Mouse (Mus musculus) liver, embryonic 16.5 days (tissue): Measurements from ENCODE around the gene Cryba4. TPM values are rescaled to one million over a fixed set of nuclear protein-coding genes. Genes with fewer than 3 reads are reported as not detected.

Experiments
- ATAC-seq: fragments of 200-750 bp; cut with Nextera tagmentation; 2 replicates; pipeline ENCODE4 v1.8.0; 2017; ENCODE audit warnings: low read depth, mild to moderate bottlenecking, moderate number of reproducible peaks, moderate library complexity
- H3K27ac ChIP-seq: fragments of 300-500 bp; sonication (generic); 2 replicates; pipeline ENCODE4 v1.5.1; 2014; ENCODE audit warnings: mild to moderate bottlenecking, low read length
- H3K27me3 ChIP-seq: fragments of 300-500 bp; sonication (generic); 2 replicates; pipeline ENCODE4 v1.6.1; 2014; ENCODE audit warnings: low read depth, low read length, mixed read lengths; ENCODE audit not compliant: control insufficient read depth, insufficient read depth
- H3K36me3 ChIP-seq: fragments of 300-500 bp; sonication (generic); 2 replicates; pipeline ENCODE4 v1.6.1; 2014; ENCODE audit warnings: mild to moderate bottlenecking; ENCODE audit not compliant: control insufficient read depth, insufficient read depth
- H3K4me1 ChIP-seq: fragments of 300-500 bp; sonication (generic); 2 replicates; pipeline ENCODE4 v1.6.1; 2014; ENCODE audit warnings: low read depth, low read length, mixed read lengths; ENCODE audit not compliant: control insufficient read depth
- H3K4me2 ChIP-seq: fragments of 300-500 bp; sonication (generic); 2 replicates; pipeline ENCODE4 v1.6.1; 2014; ENCODE audit warnings: low read depth, low read length, mixed read lengths
- H3K4me3 ChIP-seq: fragments of 300-500 bp; sonication (generic); 2 replicates; pipeline ENCODE4 v1.5.1; 2014; ENCODE audit warnings: low read depth, mild to moderate bottlenecking, low read length
- H3K9ac ChIP-seq: fragments of 300-500 bp; sonication (generic); 2 replicates; pipeline ENCODE4 v1.6.1; 2014; ENCODE audit warnings: low read depth, low read length
- H3K9me3 ChIP-seq: fragments of 300-500 bp; sonication (generic); replicated peaks from 2 replicates; pipeline ENCODE4 v1.6.1; 2016; ENCODE audit warnings: low read length; ENCODE audit not compliant: control insufficient read depth
- WGBS: fragments of 180-500 bp; shearing (Covaris S2); extraction: QIAGEN DNeasy Blood & Tissue Kit; methylation state at CpG from one replicate; pipeline ENCODE4 v1.1.7; 2014; ENCODE audit not compliant: insufficient replicate concordance; 5-methylcytosine and 5-hydroxymethylcytosine counted together
- polyA plus RNA-seq: library from polyadenylated mRNA; unstranded; fragments of >200 nt; fragmentation: Nextera tagmentation; extraction: Ambion mirVana; gene quantifications from 2 replicates; pipeline ENCODE4 v1.2.1, GENCODE M21; 2015

Gene Cryba4
- polyA plus RNA-seq, 1 experiment from 2014 or later: 0.67 TPM

DNA sequence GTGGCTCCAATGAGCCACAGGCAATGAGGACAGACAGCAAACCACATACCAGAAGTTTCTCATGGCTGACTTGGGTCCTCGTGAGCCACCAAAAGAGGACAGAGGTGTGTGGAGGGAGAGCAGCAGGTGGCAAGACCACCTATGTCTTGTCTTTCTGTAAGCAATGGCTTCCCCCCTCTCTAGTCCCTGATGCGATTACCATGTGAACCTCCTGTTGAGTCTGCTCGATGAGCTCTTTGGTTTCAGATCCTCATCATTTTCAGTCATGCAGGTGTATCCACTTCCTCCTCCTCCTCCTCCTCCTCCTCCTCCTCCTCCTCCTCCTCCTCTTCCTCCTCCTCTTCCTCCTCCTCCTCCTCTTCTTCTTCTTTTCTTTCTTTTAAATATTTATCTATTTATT, 8.5 kb upstream of the Cryba4 start:
- Histone ChIP-seq H3K27me3 (no peaks in the 10 kb centered on the region), H3K4me3 (no peak overlapping the region), H3K4me1 (peaks cover 8% of the 10 kb centered on the region), H3K9me3 (no peaks in the 10 kb centered on the region), H3K36me3 (no peaks in the 10 kb centered on the region), H3K4me2 (no peak overlapping the region), H3K9ac (no peak overlapping the region), H3K27ac (no peak overlapping the region)
- WGBS: 56% methylated on average over 3 of the region's 3 CpGs
- ATAC-seq: no peak

DNA sequence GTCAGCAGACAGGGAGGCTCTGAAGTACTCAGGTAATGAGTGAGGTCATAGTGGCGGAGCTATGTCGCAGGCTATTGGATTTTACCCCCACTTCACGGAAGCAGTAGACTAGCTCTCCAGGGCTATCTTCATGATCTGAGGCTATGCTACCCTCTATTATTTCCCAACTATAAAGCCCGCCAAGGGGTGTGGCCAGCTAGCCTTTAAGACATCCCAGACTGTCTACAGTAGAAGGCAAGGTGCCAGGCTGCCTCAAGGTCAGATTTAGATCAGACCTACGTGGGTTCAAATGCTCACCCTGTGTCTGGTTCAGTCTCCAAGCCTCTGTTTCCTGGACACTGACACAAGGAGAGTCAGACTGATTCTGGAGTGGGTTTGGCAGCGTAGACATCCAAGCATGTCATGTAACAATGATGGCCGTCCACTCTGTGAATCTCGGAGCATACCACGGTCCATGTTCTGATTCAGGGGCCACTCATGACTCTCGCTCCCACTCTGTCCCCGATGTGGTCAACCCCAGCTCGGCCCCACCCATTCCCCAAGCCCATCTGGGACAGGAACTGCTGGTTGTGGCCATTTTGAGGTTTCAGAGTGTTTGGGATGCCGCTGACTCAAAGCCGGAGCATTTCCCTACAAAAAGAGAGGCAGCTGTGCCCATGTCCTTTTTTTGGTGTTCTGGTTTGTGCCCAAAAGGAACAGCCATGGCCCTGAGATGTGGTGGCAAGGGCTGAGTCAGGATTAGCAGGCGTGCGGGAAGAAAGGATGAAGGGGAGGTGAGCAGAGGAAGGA, 7.7 kb upstream of the Cryba4 start:
- H3K36me3 ChIP-seq: no peaks in the 10 kb centered on the region
- WGBS: 64% methylated on average over 16 of the region's 16 CpGs

DNA sequence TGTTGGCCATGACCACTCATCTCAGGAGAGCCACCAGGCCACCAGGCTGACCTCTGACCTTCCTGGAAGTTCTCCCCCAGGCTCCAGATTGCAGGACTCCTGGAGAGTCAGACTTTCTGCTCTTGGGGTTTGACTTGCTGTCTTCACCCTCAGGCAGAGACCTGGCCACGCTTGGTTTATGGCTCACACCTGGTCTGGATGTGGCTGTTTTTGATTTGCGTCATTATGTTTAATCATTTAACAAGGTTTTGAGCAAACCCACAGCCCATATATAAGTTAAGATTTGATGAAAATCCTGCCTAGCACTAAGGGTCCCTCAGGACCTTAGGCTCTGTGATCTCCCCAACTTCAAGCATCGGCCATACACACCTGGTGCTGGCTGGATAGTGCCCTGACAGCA, 5.6 kb upstream of the Cryba4 start:
- ATAC-seq: no peak
- no peak overlapping the region for H3K4me3 ChIP-seq
- H3K9me3 ChIP-seq: no peaks in the 10 kb centered on the region
- no peaks in the 10 kb centered on the region for H3K27me3 ChIP-seq
- H3K4me2 ChIP-seq: no peak overlapping the region
- no peak overlapping the region for H3K27ac ChIP-seq
- 69% methylated on average over 3 of the region's 3 CpGs for WGBS
- H3K9ac ChIP-seq: no peak overlapping the region
- H3K4me1 ChIP-seq: peaks cover 16% of the 10 kb centered on the region
- H3K36me3 ChIP-seq: no peaks in the 10 kb centered on the region

More for the DNA sequence above, 7.7 kb upstream of the Cryba4 start:
- H3K4me3 ChIP-seq: no peak overlapping the region
- H3K27ac ChIP-seq: no peak overlapping the region
- H3K27me3 ChIP-seq: no peaks in the 10 kb centered on the region
- no peaks in the 10 kb centered on the region; the same call in 1 of the 2 replicates for H3K4me1 ChIP-seq
- no peaks in the 10 kb centered on the region for H3K9me3 ChIP-seq
- no peak for ATAC-seq
- no peak overlapping the region for H3K9ac ChIP-seq
- H3K4me2 ChIP-seq: no peak overlapping the region

DNA sequence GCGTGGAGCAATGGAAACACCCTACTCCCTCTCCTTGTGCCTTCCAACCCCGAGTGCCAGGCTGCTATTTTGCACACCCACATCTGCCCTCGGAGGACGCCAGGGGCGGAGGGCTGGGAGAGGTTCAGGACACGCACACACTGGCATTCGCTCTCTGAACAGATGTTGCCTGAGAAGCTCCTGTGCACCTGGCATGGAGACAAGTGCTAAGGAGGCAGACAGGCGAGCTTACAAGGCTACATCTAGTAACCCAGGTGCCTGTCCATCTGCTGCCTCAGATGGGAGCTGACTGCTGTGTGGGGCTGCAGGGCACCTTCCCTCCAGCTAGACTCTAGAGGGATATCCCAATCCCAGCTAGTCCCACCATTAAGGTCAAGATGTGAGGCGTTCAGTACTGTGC, 4.1 kb upstream of the Cryba4 start:
- Histone ChIP-seq H3K9me3 (no peaks in the 10 kb centered on the region), H3K4me3 (no peak overlapping the region), H3K27ac (no peak overlapping the region), H3K9ac (no peak overlapping the region), H3K4me1 (peaks cover 24% of the 10 kb centered on the region), H3K27me3 (no peaks in the 10 kb centered on the region), H3K36me3 (no peaks in the 10 kb centered on the region), H3K4me2 (no peak overlapping the region)
- no peak for ATAC-seq
- WGBS: 67% methylated on average over 9 of the region's 9 CpGs

DNA sequence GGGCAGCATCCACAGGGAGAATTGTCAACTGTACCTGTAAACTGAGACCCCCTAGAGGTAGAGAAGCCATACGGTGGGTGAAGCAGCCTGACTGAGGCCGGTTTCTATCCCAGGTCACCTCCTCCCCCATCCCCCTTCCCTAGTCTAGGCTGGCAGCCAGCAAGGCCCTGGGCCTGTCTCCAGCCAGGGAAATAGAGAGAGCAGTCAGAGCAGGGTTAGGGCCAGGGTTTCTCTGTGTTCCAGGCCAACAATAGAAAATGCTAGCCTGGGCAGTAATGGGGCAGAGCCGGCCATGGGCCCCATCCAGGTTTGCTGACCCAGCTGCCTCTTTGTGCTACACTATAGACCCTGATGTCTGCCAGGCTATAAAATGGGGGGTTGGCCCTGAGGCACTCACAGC, 3.1 kb upstream of the Cryba4 start, which contains the start of gene Crybb1:
Gene Crybb1 (plus strand): TSS at position 390 of the 400 bp plus-strand sequence.
- Histone ChIP-seq H3K4me3 (no peak within 1 kb of the TSS), H3K9ac (no peak within 1 kb of the TSS), H3K4me2 (no peak within 1 kb of the TSS), H3K27me3 (no peaks in the 10 kb centered on the region), H3K9me3 (no peaks in the 10 kb centered on the region), H3K36me3 (no peaks in the 10 kb centered on the region), H3K4me1 (peaks cover 24% of the 10 kb centered on the region), H3K27ac (no peak within 1 kb of the TSS)
- ATAC-seq: no peak
- 61% methylated on average over 3 of the region's 3 CpGs for WGBS

DNA sequence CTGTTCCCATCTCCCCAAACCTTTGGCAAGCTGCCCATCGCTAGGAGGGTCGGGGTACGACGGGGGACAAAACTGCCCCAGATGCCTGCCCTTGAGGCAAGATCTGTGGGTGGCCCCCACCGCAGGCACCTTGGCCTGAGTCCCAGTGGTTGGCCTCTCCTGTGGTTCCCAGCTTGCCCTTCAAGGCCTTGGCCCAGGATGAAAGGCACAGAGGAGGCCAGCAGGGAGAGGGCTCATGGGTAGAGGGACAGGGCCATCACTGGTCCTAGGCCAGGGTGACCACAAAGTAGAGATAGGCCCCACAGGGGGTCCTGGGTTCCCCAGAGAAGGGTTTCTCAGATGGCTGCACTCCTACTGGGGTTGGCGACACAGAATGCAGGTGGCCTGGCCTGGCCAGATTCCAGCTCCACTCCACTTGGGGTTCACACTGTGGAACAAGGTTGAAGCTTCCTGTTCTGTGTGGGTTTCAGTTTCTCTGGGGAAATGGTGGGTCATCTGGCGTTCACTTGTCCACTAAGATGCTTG, 2.0 kb upstream of the Cryba4 start:
- Histone ChIP-seq H3K9ac (no peak overlapping the region), H3K9me3 (no peaks in the 10 kb centered on the region), H3K4me2 (no peak overlapping the region), H3K36me3 (no peaks in the 10 kb centered on the region), H3K4me3 (no peak overlapping the region), H3K4me1 (peaks cover 24% of the 10 kb centered on the region), H3K27me3 (no peaks in the 10 kb centered on the region), H3K27ac (no peak overlapping the region)
- WGBS: 61% methylated on average over 7 of the region's 7 CpGs
- no peak for ATAC-seq

DNA sequence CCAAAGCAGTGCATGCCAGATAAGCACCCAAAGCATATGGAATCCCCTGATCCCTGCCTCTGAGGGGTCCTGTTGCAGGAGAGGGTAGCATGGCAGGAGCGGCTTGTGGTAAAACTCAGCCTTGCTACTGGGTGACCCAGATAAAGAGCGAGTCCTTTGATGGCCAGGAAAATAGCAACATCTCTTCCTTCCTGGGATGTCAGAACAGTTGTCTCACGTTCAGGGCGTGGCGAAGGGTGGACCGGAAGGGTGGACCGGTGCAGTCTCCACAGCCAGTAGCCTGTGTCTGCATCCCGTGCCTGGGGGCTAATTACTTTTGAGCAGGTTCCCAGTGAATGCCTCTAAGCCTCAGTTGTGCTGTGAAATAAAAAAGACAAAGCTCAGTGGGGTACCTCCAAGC, 851 bp upstream of the Cryba4 start:
- Histone ChIP-seq H3K27ac (peak overlapping the region; percentile 59), H3K27me3 (no peaks in the 10 kb centered on the region), H3K4me1 (peaks cover 24% of the 10 kb centered on the region), H3K36me3 (no peaks in the 10 kb centered on the region), H3K9ac (no peak overlapping the region; the same call in 1 of the 2 replicates), H3K4me2 (peak overlapping the region; percentile 36; the same call in 1 of the 2 replicates), H3K4me3 (no peak overlapping the region), H3K9me3 (no peaks in the 10 kb centered on the region)
- 14% methylated on average over 8 of the region's 8 CpGs for WGBS
- ATAC-seq: peak; percentile 87

DNA sequence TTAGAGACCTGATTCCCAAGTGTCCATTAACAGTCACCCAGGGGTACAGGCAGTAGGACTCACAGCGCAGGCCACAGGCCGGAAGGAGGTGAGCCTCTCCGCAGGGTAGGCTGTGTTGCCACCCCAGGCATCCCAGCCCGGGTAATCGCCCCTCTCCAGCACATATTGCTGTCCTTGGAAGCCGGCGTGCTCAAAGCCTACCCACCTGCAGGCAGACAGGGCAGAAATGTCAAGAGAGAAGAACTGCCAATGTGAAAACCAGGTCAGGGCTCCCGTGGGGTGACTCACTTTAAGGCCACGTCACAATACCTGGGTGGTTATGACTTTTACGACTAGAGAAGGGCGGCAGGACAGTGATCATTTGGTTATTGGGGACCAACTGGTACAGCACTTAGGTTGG, 3.2 kb downstream of the Cryba4 start:
- no peak overlapping the region for H3K9ac ChIP-seq
- H3K27me3 ChIP-seq: no peaks in the 10 kb centered on the region
- no peaks in the 10 kb centered on the region for H3K9me3 ChIP-seq
- 77% methylated on average over 11 of the region's 11 CpGs for WGBS
- no peaks in the 10 kb centered on the region for H3K36me3 ChIP-seq
- H3K4me3 ChIP-seq: no peak overlapping the region
- no peak for ATAC-seq
- no peak overlapping the region for H3K27ac ChIP-seq
- no peak overlapping the region for H3K4me2 ChIP-seq
- H3K4me1 ChIP-seq: peaks cover 24% of the 10 kb centered on the region

DNA sequence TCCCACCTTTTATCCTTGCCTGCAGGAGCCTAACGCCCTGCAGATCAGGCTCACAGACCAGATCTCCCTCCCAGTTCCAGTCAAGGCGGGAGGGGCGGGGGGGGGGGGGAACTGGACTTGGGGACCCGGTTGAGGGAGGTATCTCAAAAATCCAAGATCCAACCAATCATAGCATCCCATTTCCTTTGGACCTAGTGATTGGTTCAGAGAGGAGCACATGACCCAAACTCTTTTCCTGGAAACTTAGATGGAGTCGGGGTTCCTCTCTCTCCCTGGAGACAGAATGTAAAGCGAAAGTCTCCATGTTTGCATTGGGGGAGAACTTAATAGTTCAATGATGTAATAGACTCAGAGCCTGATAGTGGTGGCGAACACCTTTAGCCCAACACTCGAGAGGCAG, 4.9 kb downstream of the Cryba4 start:
- H3K27ac ChIP-seq: no peak overlapping the region
- H3K9ac ChIP-seq: no peak overlapping the region
- no peaks in the 10 kb centered on the region for H3K9me3 ChIP-seq
- 51% methylated on average over 8 of the region's 8 CpGs for WGBS
- H3K4me1 ChIP-seq: peaks cover 20% of the 10 kb centered on the region
- ATAC-seq: no peak
- H3K4me3 ChIP-seq: no peak overlapping the region
- H3K36me3 ChIP-seq: no peaks in the 10 kb centered on the region
- no peaks in the 10 kb centered on the region for H3K27me3 ChIP-seq
- no peak overlapping the region for H3K4me2 ChIP-seq
